Mouse (Mus musculus) G1E (cell line): ENCODE measurements around the gene Pdpn. TPM values are rescaled to one million over a fixed set of nuclear protein-coding genes. Genes with fewer than 3 reads are reported as not detected.

Source experiments
- ATAC-seq: 2 replicates; pipeline ENCODE4 v1.8.0; 2016; ENCODE audit warnings: mild to moderate bottlenecking; ENCODE audit not compliant: insufficient number of reproducible peaks, poor library complexity, low FRiP score, severe bottlenecking; ENCODE audit errors: extremely low read depth
- DNase-seq: peaks from one replicate; pipeline ENCODE4 v3.0.0; 2012; ENCODE audit warnings: low spot score
- H3K27me3 ChIP-seq: 2 replicates; pipeline ENCODE4 v1.6.1; 2012; ENCODE audit warnings: mild to moderate bottlenecking, low read length, inconsistent platforms; ENCODE audit not compliant: insufficient read depth
- H3K36me3 ChIP-seq: replicated peaks from 2 replicates; pipeline ENCODE3; 2012; ENCODE audit warnings: mild to moderate bottlenecking, inconsistent platforms
- H3K4me1 ChIP-seq: 2 replicates; pipeline ENCODE4 v1.6.1; 2012; ENCODE audit warnings: low read depth, low read length, inconsistent platforms, mixed read lengths; ENCODE audit not compliant: insufficient read depth
- H3K4me3 ChIP-seq: 2 replicates; pipeline ENCODE4 v1.5.1; 2012; ENCODE audit warnings: low read depth, mild to moderate bottlenecking, inconsistent platforms, low read length, moderate library complexity, mixed read lengths
- H3K9me3 ChIP-seq: replicated peaks from 2 replicates; pipeline ENCODE4 v1.6.1; 2012; ENCODE audit warnings: inconsistent platforms
- CTCF ChIP-seq: IDR thresholded peaks from 2 replicates; pipeline ENCODE4 v1.5.1; 2012; ENCODE audit warnings: low read depth, low read length, inconsistent platforms, mixed read lengths
- GATA1 ChIP-seq: IDR thresholded peaks from 2 replicates; pipeline ENCODE4 v1.6.1; 2012; ENCODE audit warnings: borderline replicate concordance, low read length, inconsistent platforms, mixed read lengths
- GATA2 ChIP-seq: IDR thresholded peaks from 2 replicates; pipeline ENCODE4 v1.6.1; 2012; ENCODE audit warnings: low read depth, low read length, inconsistent platforms, borderline replicate concordance
- POLR2AphosphoS5 ChIP-seq: IDR thresholded peaks from 2 replicates; pipeline ENCODE4 v1.6.1; 2012; ENCODE audit warnings: low read depth, low read length, inconsistent platforms; ENCODE audit not compliant: insufficient replicate concordance
- TAL1 ChIP-seq: conservative IDR thresholded peaks from 2 replicates; pipeline ENCODE4 v1.6.1; 2012; ENCODE audit warnings: low read depth, low read length, inconsistent platforms, mixed read lengths
- polyA plus RNA-seq: library from polyadenylated mRNA; stranded (reverse); fragments of >175 nt; gene quantifications from 2 replicates; pipeline ENCODE4 v1.2.3, GENCODE M21; 2012
- total RNA-seq, 2 experiments: library from RNA; stranded (forward) in 1 of 2; stranded (reverse) in 1 of 2; fragments of 200-1000 nt in 1 of 2; fragments of >200 nt in 1 of 2; fragmentation: Nextera tagmentation in 1 of 2; gene quantifications; 2 replicates each; pipeline ENCODE4 v1.2.3; 2014 to 2017

Pdpn gene
- total and polyA plus RNA-seq, 3 experiments = 0.05 TPM; not detected in 2

DNA sequence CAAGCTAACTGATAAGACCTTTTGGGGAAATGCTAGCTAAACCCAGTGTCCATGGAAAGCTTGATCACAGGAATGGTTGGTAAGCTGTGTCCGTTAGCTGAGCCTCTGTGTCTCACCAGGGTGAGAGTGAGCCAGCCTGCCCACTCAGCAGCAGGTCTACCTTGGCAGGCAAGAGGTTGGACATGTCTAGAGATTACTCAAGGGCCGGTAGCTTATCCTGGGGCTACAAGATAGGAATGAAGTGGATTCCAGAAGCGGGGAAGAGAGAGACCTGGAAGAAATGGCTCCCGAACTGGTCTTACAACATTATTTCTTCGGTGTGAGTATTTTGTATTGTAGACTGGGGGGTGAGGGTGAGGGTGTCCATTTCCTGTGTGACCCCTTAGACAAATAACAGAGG lies 1.7 kb upstream of the Pdpn start:
- no peak overlapping the region for H3K4me3 ChIP-seq
- H3K4me1 ChIP-seq = no peaks in the 10 kb centered on the region
- TF ChIP-seq CTCF = no peak
- TF ChIP-seq GATA1 = no peak
- no peak for TF ChIP-seq GATA2
- no peak for TF ChIP-seq POLR2AphosphoS5
- no peak for TF ChIP-seq TAL1
- DNase-seq (no peak), ATAC-seq (no peak)
- H3K36me3 ChIP-seq = no peaks in the 10 kb centered on the region
- no peaks in the 10 kb centered on the region for H3K27me3 ChIP-seq
- peaks cover 63% of the 10 kb centered on the region for H3K9me3 ChIP-seq

DNA sequence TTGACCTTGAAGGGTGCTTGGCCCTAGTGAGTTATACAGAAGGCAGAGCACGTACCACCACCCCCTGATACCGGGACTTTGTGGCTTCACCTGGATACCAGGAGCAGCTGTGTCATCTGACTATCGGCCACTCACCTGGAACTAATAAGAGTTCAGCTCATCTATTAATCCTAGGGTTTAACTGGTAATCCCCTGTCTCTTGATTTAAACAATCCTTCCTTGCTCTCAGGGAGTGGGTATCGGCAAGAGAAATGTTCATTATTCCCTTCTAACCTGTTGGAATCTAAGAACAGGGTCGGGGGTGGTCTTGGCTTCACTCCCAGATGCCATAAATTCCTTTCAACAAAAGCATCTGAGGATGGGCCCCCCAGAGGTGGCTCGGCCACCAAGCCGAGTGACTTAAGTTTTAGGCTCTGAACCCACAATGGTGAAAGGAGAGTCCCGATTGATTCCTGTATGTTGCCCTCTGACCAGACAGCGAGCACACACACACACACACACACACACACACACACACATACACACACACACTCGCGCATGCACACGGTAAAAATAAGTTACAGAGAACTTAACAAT lies 837 bp upstream of the Pdpn start:
- Histone ChIP-seq H3K36me3 (no peaks in the 10 kb centered on the region), H3K27me3 (no peaks in the 10 kb centered on the region), H3K4me1 (no peaks in the 10 kb centered on the region), H3K4me3 (no peak overlapping the region), H3K9me3 (peaks cover 64% of the 10 kb centered on the region)
- no peak for TF ChIP-seq POLR2AphosphoS5
- no peak for TF ChIP-seq GATA1
- no peak for TF ChIP-seq TAL1
- DNase-seq (no peak), ATAC-seq (no peak)

GRCm38 (mm10) chr4:143298431-143299315 lies 691 bp downstream of the Pdpn start:
- Histone ChIP-seq H3K4me3 (no peak overlapping the region; the same call in 1 of the 2 replicates), H3K27me3 (no peaks in the 10 kb centered on the region)
- no peak for DNase-seq

GRCm38 (mm10) chr4:143297016-143297556 lies 2.3 kb downstream of the Pdpn start:
- Histone ChIP-seq H3K36me3 (no peaks in the 10 kb centered on the region), H3K27me3 (no peaks in the 10 kb centered on the region), H3K4me1 (no peaks in the 10 kb centered on the region), H3K9me3 (peaks cover 63% of the 10 kb centered on the region), H3K4me3 (no peak overlapping the region)
- ATAC-seq (no peak), DNase-seq (no peak)
- TF ChIP-seq TAL1 (no peak), CTCF (no peak), GATA1 (no peak), GATA2 (no peak), POLR2AphosphoS5 (no peak)

More at GRCm38 (mm10) chr4:143298431-143299315, 691 bp downstream of the Pdpn start:
- peaks cover 68% of the 10 kb centered on the region for H3K9me3 ChIP-seq
- no peak for ATAC-seq
- no peaks in the 10 kb centered on the region for H3K4me1 ChIP-seq
- TF ChIP-seq TAL1 (no peak), POLR2AphosphoS5 (no peak), CTCF (no peak), GATA1 (no peak), GATA2 (no peak)
- H3K36me3 ChIP-seq = no peaks in the 10 kb centered on the region

- H3K9me3 ChIP-seq = peaks cover 59% of the 10 kb centered on the region
- no peak for DNase-seq
- H3K27me3 ChIP-seq = no peaks in the 10 kb centered on the region
- TF ChIP-seq GATA1 (no peak), POLR2AphosphoS5 (no peak), GATA2 (no peak), CTCF (no peak), TAL1 (no peak)
- H3K4me3 ChIP-seq = no peak overlapping the region
- ATAC-seq = no peak
- H3K4me1 ChIP-seq = no peaks in the 10 kb centered on the region
- H3K36me3 ChIP-seq = no peaks in the 10 kb centered on the region
These were observed 3.2 kb downstream of the Pdpn start for GRCm38 (mm10) chr4:143296153-143296552.

DNA sequence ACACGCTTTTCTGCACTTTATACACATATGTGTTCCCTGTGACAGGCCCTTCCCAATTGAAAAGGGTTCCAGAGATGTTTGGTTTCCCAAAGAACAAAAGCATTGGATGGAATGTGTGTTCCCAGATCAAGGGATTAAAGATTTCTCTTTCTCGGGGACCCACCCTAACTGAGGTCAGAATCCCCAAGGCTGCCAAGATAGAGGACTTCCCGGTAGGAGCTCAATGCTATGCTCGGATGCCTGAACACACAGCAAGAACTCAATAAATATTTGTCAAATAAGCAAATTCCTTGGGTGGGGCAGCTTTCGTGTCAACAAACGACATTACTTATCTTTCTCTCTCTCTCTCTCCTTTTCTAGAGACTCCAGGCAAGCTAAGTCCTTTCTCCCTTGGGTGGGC lies 5.0 kb downstream of the Pdpn start:
- DNase-seq (no peak), ATAC-seq (no peak)
- no peak for TF ChIP-seq GATA1
- H3K4me1 ChIP-seq = no peaks in the 10 kb centered on the region
- H3K27me3 ChIP-seq = no peaks in the 10 kb centered on the region
- peaks cover 44% of the 10 kb centered on the region for H3K9me3 ChIP-seq
- H3K4me3 ChIP-seq = no peak overlapping the region
- H3K36me3 ChIP-seq = no peaks in the 10 kb centered on the region
